Mouse (Mus musculus) forebrain, embryonic 15.5 days (tissue): ENCODE data around the gene Stk32c. TPM values are rescaled to one million over a fixed set of nuclear protein-coding genes. Genes with fewer than 3 reads are reported as not detected.

Experiments used
- ATAC-seq: fragments of 200-750 bp; cut with Nextera tagmentation; replicated peaks from 2 replicates; pipeline ENCODE4 v1.8.0; 2017; ENCODE audit warnings: mild to moderate bottlenecking, moderate TSS enrichment, moderate library complexity
- H3K27ac ChIP-seq: fragments of 300-500 bp; sonication (generic); replicated peaks from 2 replicates; pipeline ENCODE4 v1.5.1; 2015; ENCODE audit warnings: mild to moderate bottlenecking, inconsistent platforms
- H3K27me3 ChIP-seq: fragments of 300-500 bp; sonication (generic); 2 replicates; pipeline ENCODE4 v1.6.1; 2015; ENCODE audit warnings: inconsistent platforms
- H3K36me3 ChIP-seq: fragments of 300-500 bp; sonication (generic); 2 replicates; pipeline ENCODE4 v1.6.1; 2015; ENCODE audit warnings: mild to moderate bottlenecking, inconsistent platforms
- H3K4me1 ChIP-seq: fragments of 300-500 bp; sonication (generic); 2 replicates; pipeline ENCODE4 v1.6.1; 2015; ENCODE audit warnings: inconsistent platforms
- H3K4me2 ChIP-seq: fragments of 300-500 bp; sonication (generic); replicated peaks from 2 replicates; pipeline ENCODE4 v1.6.1; 2015; ENCODE audit warnings: mild to moderate bottlenecking, inconsistent platforms
- H3K4me3 ChIP-seq: fragments of 300-500 bp; sonication (generic); 2 replicates; pipeline ENCODE4 v1.5.1; 2015; ENCODE audit warnings: mild to moderate bottlenecking, inconsistent platforms
- H3K9ac ChIP-seq: fragments of 300-500 bp; sonication (generic); replicated peaks from 2 replicates; pipeline ENCODE4 v1.6.1; 2015; ENCODE audit warnings: mild to moderate bottlenecking, inconsistent platforms
- H3K9me3 ChIP-seq: fragments of 300-500 bp; sonication (generic); 2 replicates; pipeline ENCODE4 v1.6.1; 2016; ENCODE audit warnings: inconsistent platforms
- WGBS: fragments of 180-500 bp; shearing (Covaris S2); methylation state at CpG from one replicate; pipeline ENCODE4 v1.1.7; 2015; ENCODE audit warnings: mixed read lengths; 5-methylcytosine and 5-hydroxymethylcytosine counted together
- polyA plus RNA-seq: library from polyadenylated mRNA; unstranded; fragments of >200 nt; fragmentation: Nextera tagmentation; extraction: Ambion mirVana; gene quantifications from 2 replicates; pipeline ENCODE4 v1.2.1, GENCODE M21; 2015

Stk32c gene
- polyA plus RNA-seq, 1 experiment from 2014 or later, result 0.93 TPM

- Histone ChIP-seq H3K27ac (no peak overlapping the region), H3K9ac (no peak overlapping the region), H3K4me2 (peak overlapping the region; percentile 95), H3K36me3 (no peaks in the 10 kb centered on the region), H3K4me3 (peak overlapping the region; percentile 72), H3K4me1 (peaks cover 13% of the 10 kb centered on the region), H3K27me3 (peaks cover 34% of the 10 kb centered on the region), H3K9me3 (no peaks in the 10 kb centered on the region)
- WGBS, result 30% methylated on average over 7 of the region's 7 CpGs
- no peak for ATAC-seq
Observed at GRCm38 (mm10) chr7:139187277-139187676, 25.8 kb downstream of the Stk32c start.

GRCm38 (mm10) chr7:139186436-139186835 lies 26.7 kb downstream of the Stk32c start:
- H3K4me2 ChIP-seq, result no peak overlapping the region
- no peak for ATAC-seq
- peaks cover 34% of the 10 kb centered on the region for H3K27me3 ChIP-seq
- H3K9me3 ChIP-seq, result no peaks in the 10 kb centered on the region
- no peak overlapping the region for H3K9ac ChIP-seq
- H3K36me3 ChIP-seq, result no peaks in the 10 kb centered on the region
- H3K4me1 ChIP-seq, result peaks cover 13% of the 10 kb centered on the region
- H3K27ac ChIP-seq, result no peak overlapping the region
- no peak overlapping the region for H3K4me3 ChIP-seq
- 84% methylated on average over 8 of the region's 8 CpGs for WGBS

- H3K27me3 ChIP-seq, result peaks cover 34% of the 10 kb centered on the region
- H3K27ac ChIP-seq, result no peak overlapping the region
- H3K4me1 ChIP-seq, result peaks cover 13% of the 10 kb centered on the region
- no peaks in the 10 kb centered on the region for H3K9me3 ChIP-seq
- no peak overlapping the region for H3K4me2 ChIP-seq
- no peaks in the 10 kb centered on the region for H3K36me3 ChIP-seq
- no peak for ATAC-seq
- no peak overlapping the region for H3K4me3 ChIP-seq
- WGBS, result 49% methylated on average over 5 of the region's 5 CpGs
- H3K9ac ChIP-seq, result no peak overlapping the region
Observed at GRCm38 (mm10) chr7:139185971-139186370, 27.1 kb downstream of the Stk32c start.

- Histone ChIP-seq H3K27ac (no peak overlapping the region), H3K36me3 (no peaks in the 10 kb centered on the region), H3K4me3 (no peak overlapping the region), H3K27me3 (peaks cover 34% of the 10 kb centered on the region), H3K9me3 (no peaks in the 10 kb centered on the region), H3K9ac (no peak overlapping the region), H3K4me1 (peaks cover 13% of the 10 kb centered on the region), H3K4me2 (no peak overlapping the region)
- 89% methylated on average over 7 of the region's 7 CpGs for WGBS
- no peak for ATAC-seq
Observed at GRCm38 (mm10) chr7:139184846-139185245, 28.3 kb downstream of the Stk32c start.

DNA sequence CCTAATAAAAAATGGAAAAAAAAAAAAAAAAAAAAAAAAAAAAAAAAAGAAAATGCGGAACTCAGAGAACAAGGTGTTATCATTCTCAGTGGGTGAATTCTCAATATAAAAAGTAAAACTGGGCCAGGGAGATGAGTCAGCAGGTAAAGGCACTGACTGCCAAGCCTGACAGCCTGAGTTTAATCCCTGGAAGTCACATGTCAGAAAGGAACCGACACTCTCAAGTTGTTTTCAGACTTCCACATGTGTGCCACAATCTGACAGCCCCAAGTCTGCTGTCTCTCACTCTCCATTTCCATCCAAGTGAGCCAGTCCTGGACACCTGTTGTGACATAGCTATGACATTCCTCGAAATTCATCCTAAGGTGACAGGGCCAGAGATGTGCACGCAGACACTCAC lies 28.7 kb downstream of the Stk32c start:
- no peaks in the 10 kb centered on the region for H3K36me3 ChIP-seq
- H3K27me3 ChIP-seq, result peaks cover 34% of the 10 kb centered on the region
- H3K4me1 ChIP-seq, result peaks cover 13% of the 10 kb centered on the region
- H3K4me2 ChIP-seq, result no peak overlapping the region
- H3K9me3 ChIP-seq, result no peaks in the 10 kb centered on the region
- no peak overlapping the region for H3K4me3 ChIP-seq
- no peak for ATAC-seq
- 77% methylated on average over 4 of the region's 4 CpGs for WGBS
- H3K9ac ChIP-seq, result no peak overlapping the region
- no peak overlapping the region for H3K27ac ChIP-seq

DNA sequence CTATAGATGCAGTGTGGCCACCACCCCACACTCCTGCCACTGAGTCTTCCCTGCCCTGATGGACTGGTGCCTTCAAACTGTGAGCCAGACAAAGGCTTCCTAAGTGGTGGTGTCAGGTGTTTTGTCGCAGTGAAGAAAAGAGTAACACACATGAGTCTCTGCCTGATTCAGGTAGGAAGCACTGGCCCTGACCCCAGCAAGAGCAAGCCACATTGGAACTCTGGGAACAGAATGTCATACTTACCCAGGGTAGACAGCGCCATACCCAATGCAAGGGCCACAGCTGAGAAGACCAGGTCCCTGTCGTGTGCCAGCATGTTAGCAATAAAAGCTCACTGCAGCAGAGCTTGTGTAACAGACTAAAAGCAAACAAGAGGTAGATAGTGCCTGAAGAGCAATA lies 33.0 kb downstream of the Stk32c start:
- Histone ChIP-seq H3K36me3 (no peaks in the 10 kb centered on the region), H3K27me3 (peaks cover 5% of the 10 kb centered on the region; the same call in 1 of the 2 replicates), H3K4me2 (no peak overlapping the region), H3K4me3 (no peak overlapping the region), H3K27ac (no peak overlapping the region), H3K4me1 (no peaks in the 10 kb centered on the region), H3K9ac (no peak overlapping the region), H3K9me3 (no peaks in the 10 kb centered on the region)
- 88% methylated on average over 3 of the region's 3 CpGs for WGBS
- no peak for ATAC-seq

DNA sequence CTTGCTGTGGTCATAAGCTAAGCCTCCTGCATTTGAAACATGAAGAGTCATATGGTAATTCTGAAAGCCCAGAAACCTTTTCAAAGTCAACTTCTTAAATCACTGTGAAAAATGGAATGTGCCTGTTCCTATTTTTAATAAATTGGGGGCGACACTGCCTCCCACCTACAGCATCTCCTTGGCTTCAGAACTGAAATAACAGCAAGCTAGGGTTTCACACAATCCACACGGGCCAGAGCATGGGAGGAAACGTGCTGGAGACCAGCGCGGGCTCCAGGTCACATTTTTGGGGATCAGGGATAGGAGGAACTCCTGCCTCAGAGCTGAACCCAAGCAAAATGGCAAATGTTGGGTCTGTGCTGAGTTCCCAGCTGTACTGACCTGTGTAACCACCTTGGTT lies 33.8 kb downstream of the Stk32c start:
- 89% methylated on average over 5 of the region's 5 CpGs for WGBS
- H3K27ac ChIP-seq, result no peak overlapping the region
- no peak overlapping the region for H3K4me3 ChIP-seq
- no peak overlapping the region for H3K4me2 ChIP-seq
- no peaks in the 10 kb centered on the region for H3K27me3 ChIP-seq
- ATAC-seq, result no peak
- no peak overlapping the region for H3K9ac ChIP-seq
- H3K36me3 ChIP-seq, result no peaks in the 10 kb centered on the region
- no peaks in the 10 kb centered on the region for H3K9me3 ChIP-seq
- no peaks in the 10 kb centered on the region for H3K4me1 ChIP-seq

GRCm38 (mm10) chr7:139169143-139169542 lies 44.0 kb downstream of the Stk32c start:
- WGBS, result 60% methylated on average over 4 of the region's 4 CpGs
- no peak overlapping the region for H3K9ac ChIP-seq
- H3K4me3 ChIP-seq, result no peak overlapping the region
- no peak for ATAC-seq
- no peaks in the 10 kb centered on the region for H3K4me1 ChIP-seq
- H3K4me2 ChIP-seq, result no peak overlapping the region
- H3K27ac ChIP-seq, result no peak overlapping the region
- no peaks in the 10 kb centered on the region for H3K36me3 ChIP-seq
- H3K27me3 ChIP-seq, result no peaks in the 10 kb centered on the region
- H3K9me3 ChIP-seq, result no peaks in the 10 kb centered on the region

- H3K4me2 ChIP-seq, result no peak overlapping the region
- 84% methylated on average over 5 of the region's 5 CpGs for WGBS
- no peaks in the 10 kb centered on the region for H3K27me3 ChIP-seq
- H3K9me3 ChIP-seq, result no peaks in the 10 kb centered on the region
- no peak overlapping the region for H3K27ac ChIP-seq
- no peak overlapping the region for H3K4me3 ChIP-seq
- H3K9ac ChIP-seq, result no peak overlapping the region
- no peak for ATAC-seq
- no peaks in the 10 kb centered on the region for H3K4me1 ChIP-seq
- no peaks in the 10 kb centered on the region for H3K36me3 ChIP-seq
Observed at GRCm38 (mm10) chr7:139164410-139164809, 48.7 kb downstream of the Stk32c start.

DNA sequence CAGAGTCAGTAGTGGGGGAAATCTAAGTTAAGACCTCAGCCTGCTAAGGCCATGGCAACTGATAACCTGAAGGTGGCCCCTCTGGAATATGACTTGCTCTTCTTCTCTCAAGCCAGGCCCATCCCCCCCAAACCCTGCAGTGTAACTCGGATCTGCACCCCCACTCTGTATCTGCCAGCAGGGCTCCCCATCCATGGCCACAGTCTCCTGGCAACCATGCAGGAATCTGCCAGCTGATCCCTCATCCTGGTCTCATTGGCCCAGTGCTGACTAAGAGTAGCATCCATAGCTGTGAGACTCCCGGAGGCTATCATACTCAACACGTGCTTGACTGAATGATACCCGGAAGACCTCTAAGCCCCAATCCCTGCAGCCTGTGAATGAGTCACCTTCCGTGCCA lies 54.2 kb downstream of the Stk32c start:
- H3K4me1 ChIP-seq, result peaks cover 5% of the 10 kb centered on the region; the same call in 1 of the 2 replicates
- no peak overlapping the region for H3K27ac ChIP-seq
- H3K27me3 ChIP-seq, result no peaks in the 10 kb centered on the region
- no peak overlapping the region for H3K4me3 ChIP-seq
- WGBS, result 60% methylated on average over 5 of the region's 5 CpGs
- no peak for ATAC-seq
- H3K9ac ChIP-seq, result no peak overlapping the region
- H3K4me2 ChIP-seq, result no peak overlapping the region
- H3K36me3 ChIP-seq, result no peaks in the 10 kb centered on the region
- H3K9me3 ChIP-seq, result no peaks in the 10 kb centered on the region

DNA sequence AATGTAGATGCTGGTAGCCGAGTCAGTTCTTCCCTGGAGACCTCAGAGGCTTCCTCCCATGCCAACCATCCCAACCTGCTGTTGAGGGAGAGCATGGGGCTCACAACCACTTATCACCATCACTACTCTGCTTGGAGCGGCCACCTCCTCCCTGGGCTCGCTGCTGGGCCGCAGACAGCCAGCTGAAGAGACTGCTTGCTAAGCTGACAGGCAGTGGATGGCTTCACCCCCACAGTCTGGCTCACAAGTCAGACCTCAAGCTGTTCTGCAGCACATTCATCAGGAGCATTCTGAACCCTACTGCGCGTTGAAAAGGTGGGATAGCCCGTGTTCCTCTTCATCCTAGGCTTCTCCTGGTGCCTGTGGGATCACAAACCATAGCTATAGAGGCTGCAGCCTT lies 54.6 kb downstream of the Stk32c start:
- Histone ChIP-seq H3K27me3 (no peaks in the 10 kb centered on the region), H3K36me3 (no peaks in the 10 kb centered on the region), H3K9me3 (no peaks in the 10 kb centered on the region), H3K4me3 (no peak overlapping the region), H3K4me1 (peaks cover 5% of the 10 kb centered on the region; the same call in 1 of the 2 replicates), H3K27ac (no peak overlapping the region), H3K9ac (no peak overlapping the region), H3K4me2 (no peak overlapping the region)
- WGBS, result 68% methylated on average over 7 of the region's 7 CpGs
- no peak for ATAC-seq

DNA sequence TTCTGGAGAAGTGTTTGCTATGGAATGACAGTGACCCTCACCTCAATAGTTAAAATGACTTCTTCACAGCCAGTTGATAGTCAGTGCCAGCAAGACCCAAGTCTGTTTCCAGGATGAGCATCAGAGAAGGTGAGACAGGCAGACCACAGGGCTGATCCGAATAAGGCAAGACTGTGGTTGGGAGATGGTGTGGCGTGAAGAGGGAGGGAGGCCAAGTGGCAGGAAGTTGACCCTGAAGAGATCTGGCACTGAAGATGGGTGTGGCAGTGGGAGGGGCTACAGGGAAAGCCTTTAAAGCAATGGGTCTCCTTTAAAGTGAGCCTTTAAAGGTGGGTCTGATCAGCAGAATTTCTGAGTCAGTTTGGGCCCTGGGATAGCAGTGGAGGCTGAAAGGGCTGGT lies 55.6 kb downstream of the Stk32c start:
- Histone ChIP-seq H3K36me3 (no peaks in the 10 kb centered on the region), H3K9ac (no peak overlapping the region), H3K27ac (no peak overlapping the region), H3K4me1 (peaks cover 5% of the 10 kb centered on the region; the same call in 1 of the 2 replicates), H3K4me3 (no peak overlapping the region), H3K4me2 (no peak overlapping the region), H3K9me3 (no peaks in the 10 kb centered on the region), H3K27me3 (no peaks in the 10 kb centered on the region)
- no peak for ATAC-seq
- 53% methylated on average over 2 of the region's 2 CpGs for WGBS

GRCm38 (mm10) chr7:139156341-139157058 lies 56.6 kb downstream of the Stk32c start:
- no peak overlapping the region for H3K27ac ChIP-seq
- whole genome bisulfite sequencing, result 48% methylated on average over 10 of the region's 10 CpGs
- ATAC-seq, result no peak
- no peaks in the 10 kb centered on the region for H3K27me3 ChIP-seq
- no peaks in the 10 kb centered on the region for H3K36me3 ChIP-seq
- no peaks in the 10 kb centered on the region for H3K9me3 ChIP-seq
- no peak overlapping the region for H3K9ac ChIP-seq
- H3K4me1 ChIP-seq, result peaks cover 6% of the 10 kb centered on the region
- no peak overlapping the region for H3K4me3 ChIP-seq
- H3K4me2 ChIP-seq, result no peak overlapping the region
